8 mouse cellular contexts compared by ENCODE assay signal in the genomic region with DNA sequence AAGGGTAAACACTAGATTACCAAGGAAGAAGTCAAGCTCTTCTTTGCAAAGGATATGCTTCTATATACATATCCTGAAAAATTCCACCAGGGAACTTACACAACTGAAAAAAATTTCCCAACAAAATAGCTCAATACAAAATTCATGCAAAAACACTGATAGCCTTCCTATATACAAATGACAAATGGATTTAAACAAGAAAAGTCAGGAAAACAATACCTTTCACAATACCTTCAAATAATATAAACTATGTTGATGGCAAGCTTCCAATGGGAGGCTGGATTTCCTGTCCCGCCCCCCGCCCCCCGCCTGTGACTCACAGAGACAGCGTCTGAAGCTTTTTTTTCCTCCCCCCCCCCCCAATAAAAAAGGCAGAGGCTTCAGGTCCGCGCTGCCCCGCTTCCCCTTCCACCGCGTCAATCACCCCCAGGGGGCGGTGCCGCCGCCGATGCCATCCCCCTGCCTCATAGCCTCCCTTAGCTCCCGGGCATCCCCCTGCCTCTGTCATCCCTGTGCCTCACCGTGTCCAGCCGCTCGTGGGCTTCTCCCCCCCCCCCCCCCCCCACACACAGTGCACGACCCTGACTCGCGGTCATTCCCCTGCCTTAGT. TPM values are rescaled to one million over a fixed set of nuclear protein-coding genes. Genes with fewer than 3 reads are reported as not detected.
DNase-seq lines count a peak whose midpoint lies in the region; ATAC-seq lines count a peak whose summit lies in the region.

No protein-coding gene starts in this region.

- no peaks in the 10 kb centered on the region for H3K27me3 ChIP-seq in forebrain, embryonic 11.5 days (ENCODE audit: control insufficient read depth, insufficient read depth, low read length)
- peaks cover 25% of the 10 kb centered on the region for H3K27me3 ChIP-seq in liver, embryonic 12.5 days (replicated peaks)
- no peaks in the 10 kb centered on the region for H3K27me3 ChIP-seq in splenic B cell, adult 2 months (ENCODE audit: control insufficient read depth, insufficient read depth, low read length, poor library complexity, severe bottlenecking)

- no peak overlapping the region for H3K27ac ChIP-seq in forebrain, embryonic 11.5 days (ENCODE audit: low read depth, low read length)
- no peak overlapping the region for H3K27ac ChIP-seq in liver, embryonic 12.5 days

- peak overlapping the region; percentile 51 for H3K4me2 ChIP-seq in forebrain, embryonic 11.5 days (ENCODE audit: low read depth, low read length, severe bottlenecking)
- H3K4me2 ChIP-seq in liver, embryonic 12.5 days = peak overlapping the region; percentile 56

- no peaks in the 10 kb centered on the region for H3K36me3 ChIP-seq in forebrain, embryonic 11.5 days (ENCODE audit: control insufficient read depth, insufficient read depth, low read length)
- no peaks in the 10 kb centered on the region for H3K36me3 ChIP-seq in liver, embryonic 12.5 days
- H3K36me3 ChIP-seq in splenic B cell, adult 2 months (ENCODE audit: control insufficient read depth, insufficient read depth, low read length, poor library complexity, severe bottlenecking) = no peaks in the 10 kb centered on the region

- ATAC-seq in forebrain, embryonic 11.5 days (replicated peaks; ENCODE audit: low FRiP score) = no peak
- ATAC-seq in liver, embryonic 12.5 days = no peak

- H3K9me3 ChIP-seq in forebrain, embryonic 11.5 days (ENCODE audit: control insufficient read depth, low read length) = no peaks in the 10 kb centered on the region
- no peaks in the 10 kb centered on the region for H3K9me3 ChIP-seq in liver, embryonic 12.5 days (replicated peaks)

- no peaks in the 10 kb centered on the region for H3K4me1 ChIP-seq in forebrain, embryonic 11.5 days (replicated peaks; ENCODE audit: control insufficient read depth, insufficient read depth, low read length)
- peaks cover 4% of the 10 kb centered on the region; the same call in 1 of the 2 replicates for H3K4me1 ChIP-seq in liver, embryonic 12.5 days

- H3K4me3 ChIP-seq in forebrain, embryonic 11.5 days (ENCODE audit: low read depth, low read length) = peak overlapping the region; percentile 21
- peak overlapping the region; percentile 28; the same call in 1 of the 2 replicates for H3K4me3 ChIP-seq in liver, embryonic 12.5 days

- peak; percentile 32 for DNase-seq in adrenal gland, postnatal 14 days
- no peak for DNase-seq in adrenal gland, adult 8-10 months
- peak; percentile 7 for DNase-seq in 3T3-L1 (ENCODE audit: low read depth, low spot score)
- peak; percentile 54 for DNase-seq in forebrain, embryonic 11.5 days (ENCODE audit: low spot score)
- DNase-seq in splenic B cell, adult 2 months (ENCODE audit: low read depth, low spot score) = peak; percentile 39
- DNase-seq in spleen, postnatal 36 days (ENCODE audit: low spot score in 2 of 2) = no peak
- DNase-seq in gastrocnemius, adult 18-20 months (ENCODE audit: low spot score) = no peak

- H3K9ac ChIP-seq in forebrain, embryonic 11.5 days (ENCODE audit: low read length) = no peak overlapping the region
- no peak overlapping the region for H3K9ac ChIP-seq in liver, embryonic 12.5 days

- 2% methylated on average over 19 of the region's 20 CpGs for WGBS in forebrain, embryonic 11.5 days
- WGBS in liver, embryonic 12.5 days (ENCODE audit: insufficient replicate concordance) = under 1% methylated on average over 17 of the region's 20 CpGs

RNA-seq across cellular contexts. Expression of gene Lcn4, which starts 9.8 kb away (rescaled TPM):
- not detected in 2 replicates for total RNA-seq in adrenal gland, postnatal 14 days (2021)
- not detected for total RNA-seq in adrenal gland, adult 8-10 months (2022)
- not detected in 2 replicates for polyA plus RNA-seq in forebrain, embryonic 11.5 days (2014; fragmentation: Nextera tagmentation; extraction: Ambion mirVana)
- polyA plus RNA-seq in liver, embryonic 12.5 days (2016; fragmentation: Nextera tagmentation; extraction: Ambion mirVana) = not detected in 2 replicates
- total RNA-seq in gastrocnemius, adult 18-20 months (2021) = not detected

RNA-seq across cellular contexts. Expression of gene Fam69b, which starts 33.0 kb away (rescaled TPM):
- total RNA-seq in adrenal gland, postnatal 14 days (2021) = 10.0 and 12.3 TPM in 2 replicates
- total RNA-seq in adrenal gland, adult 8-10 months (2022) = 10 to 100 TPM in 2 of 4 experiments, 1 to 10 TPM in 2; 9.1 to 11.9 (median 10.4) TPM
- polyA plus RNA-seq in forebrain, embryonic 11.5 days (2014; fragmentation: Nextera tagmentation; extraction: Ambion mirVana) = 49.8 and 63.8 TPM in 2 replicates
- 4.6 and 5.5 TPM in 2 replicates for polyA plus RNA-seq in liver, embryonic 12.5 days (2016; fragmentation: Nextera tagmentation; extraction: Ambion mirVana)
- total RNA-seq in gastrocnemius, adult 18-20 months (2021) = 1 to 10 TPM; 1.9 TPM

RNA-seq across cellular contexts. Expression of gene Agpat2, which starts 57.0 kb away (rescaled TPM):
- total RNA-seq in adrenal gland, postnatal 14 days (2021) = 271 and 405 TPM in 2 replicates
- total RNA-seq in adrenal gland, adult 8-10 months (2022) = 100 to 1,000 TPM in 3 of 4 experiments, 10 to 100 TPM in 1; 86.0 to 354 (median 247) TPM
- 6.0 and 8.9 TPM in 2 replicates for polyA plus RNA-seq in forebrain, embryonic 11.5 days (2014; fragmentation: Nextera tagmentation; extraction: Ambion mirVana)
- 26.7 and 28.7 TPM in 2 replicates for polyA plus RNA-seq in liver, embryonic 12.5 days (2016; fragmentation: Nextera tagmentation; extraction: Ambion mirVana)
- total RNA-seq in gastrocnemius, adult 18-20 months (2021) = 1 to 10 TPM; 6.3 to 7.5 TPM

Comparison
In these comparisons a context has a peak if more than half of its experiments do, and no peak if none do; other contexts are left out.
1. DNase-seq: peak in adrenal gland, postnatal 14 days (single experiment), 3T3-L1 (single experiment), forebrain, embryonic 11.5 days (single experiment) and splenic B cell, adult 2 months (single experiment); none in adrenal gland, adult 8-10 months (single experiment), spleen, postnatal 36 days (0 of 2) and gastrocnemius, adult 18-20 months (single experiment).
2. RNA of gene Agpat2, which starts 57.0 kb away (total RNA-seq): 271 to 405 TPM in adrenal gland, postnatal 14 days and 86.0 to 354 TPM in adrenal gland, adult 8-10 months; 6.3 to 7.5 TPM in gastrocnemius, adult 18-20 months; every median in the first group is over 10 times any median in the second.